Mouse (Mus musculus): ENCODE data around the gene Fntb.
"Not testable (repeated sequence)": the region's sequence is repeated elsewhere in the genome, so short reads cannot be mapped to it uniquely, and the experiment has no call there.

Fntb gene

DNA sequence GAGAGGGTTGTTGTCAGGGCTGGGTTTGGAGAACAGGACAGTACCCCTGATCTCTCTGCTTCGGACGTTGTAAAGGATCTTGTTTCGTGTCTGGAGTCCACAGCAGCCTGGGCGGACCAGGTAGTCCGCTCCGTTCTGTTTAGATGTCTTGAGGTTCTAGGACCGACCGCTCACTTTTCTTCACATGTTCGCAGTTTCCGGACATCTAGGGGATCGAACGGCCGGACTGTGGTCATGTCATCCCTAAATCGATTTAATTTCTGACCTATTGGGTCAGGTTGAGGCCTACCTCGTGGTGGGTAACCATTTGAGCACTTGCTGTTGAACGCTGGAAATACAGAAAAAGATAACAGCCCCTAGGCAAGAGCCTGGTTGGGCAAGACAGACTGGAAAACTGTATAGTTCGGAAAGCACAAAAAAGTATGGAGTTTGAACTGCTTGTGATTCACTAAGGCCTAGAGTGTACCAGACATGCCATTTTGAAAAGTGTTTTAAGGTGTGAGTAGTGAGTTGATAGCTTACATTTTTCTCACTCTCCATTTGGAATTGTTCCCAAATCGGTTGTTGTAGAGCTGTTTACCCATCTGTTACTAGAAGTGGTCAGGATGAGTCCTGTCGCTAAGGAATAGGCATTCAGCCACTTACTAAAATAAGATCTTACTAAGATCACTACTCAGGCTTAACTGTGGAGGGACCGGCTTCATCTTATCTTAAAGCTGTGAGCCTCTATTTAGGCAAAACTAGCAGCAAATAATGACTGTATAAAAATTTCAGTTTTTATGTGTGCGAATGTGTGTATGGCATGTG lies 72.7 kb downstream of the Fntb start:
- DNase-seq, result no peak

DNA sequence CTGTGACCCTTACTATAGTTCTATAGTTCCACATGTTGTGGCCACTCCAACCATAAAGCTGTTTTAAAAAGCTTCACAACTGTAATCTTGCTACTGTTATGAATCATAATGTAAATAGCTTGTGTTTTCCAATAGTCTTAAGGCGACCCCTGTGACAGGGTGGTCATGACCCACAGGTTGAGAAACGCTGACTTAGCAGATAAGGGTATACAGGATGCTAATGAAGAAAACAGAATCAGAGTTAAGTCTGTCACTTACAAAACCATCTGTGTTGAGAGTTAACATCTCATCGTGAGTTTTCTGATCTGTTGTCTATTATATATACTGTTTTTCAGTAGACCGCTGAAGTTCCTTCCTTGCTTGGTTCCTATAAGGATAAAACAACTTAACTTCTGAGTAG lies 73.9 kb downstream of the Fntb start:
- no peak for DNase-seq

DNA sequence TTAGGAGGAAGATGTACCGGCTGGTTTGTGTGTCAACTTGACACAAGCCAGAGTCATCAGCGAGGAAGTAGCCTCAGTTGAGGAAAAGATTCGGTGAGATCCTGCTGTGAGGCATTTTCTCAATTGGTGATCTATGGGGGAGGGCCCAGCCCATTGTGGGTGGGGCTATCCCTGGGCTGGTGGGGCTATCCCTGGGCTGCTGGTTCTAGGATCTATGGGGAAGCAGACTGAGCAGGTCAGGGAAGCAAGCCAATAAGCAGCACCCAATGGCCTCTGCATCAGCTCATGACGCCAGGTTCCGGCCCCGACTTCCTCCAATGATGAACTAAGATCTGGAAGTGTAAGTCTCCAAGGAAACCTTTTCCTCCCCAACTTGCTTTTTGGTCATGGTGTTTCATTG lies 74.7 kb downstream of the Fntb start:
- peak; percentile 49 for DNase-seq

DNA sequence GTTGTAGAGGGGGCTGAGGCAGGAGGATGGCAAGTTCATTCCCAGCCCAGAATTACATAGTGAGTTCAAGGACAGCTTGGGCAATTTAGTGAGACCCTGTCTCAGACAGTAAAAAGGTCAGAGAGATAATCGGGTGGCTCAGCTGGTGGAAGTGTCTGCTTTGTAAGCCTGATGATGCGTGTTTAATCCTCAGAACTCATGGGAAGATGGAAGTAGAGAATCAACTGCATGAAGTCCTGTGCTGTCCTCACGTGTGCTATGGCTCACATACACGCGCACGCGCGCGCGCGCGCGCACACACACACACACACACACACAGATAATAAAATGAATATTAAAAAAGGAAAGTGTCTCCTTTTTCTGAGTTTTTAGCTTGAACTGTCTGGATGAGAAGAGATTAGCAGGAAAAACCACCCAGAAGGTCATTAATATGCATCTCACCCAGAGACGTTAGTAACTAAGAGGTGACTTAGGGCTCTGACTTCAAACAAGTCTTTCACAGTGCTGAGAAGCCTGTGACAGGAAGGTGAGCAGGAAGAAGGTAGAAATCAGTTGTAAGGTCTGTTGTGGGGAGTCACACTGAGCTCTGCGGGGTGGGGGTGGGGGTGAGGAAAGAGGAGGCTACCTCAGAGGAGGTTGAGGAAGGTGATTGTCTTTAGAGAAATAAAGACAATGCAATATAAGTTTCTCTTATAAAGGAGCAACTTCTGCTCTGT lies 79.1 kb downstream of the Fntb start:
- no peak for DNase-seq

DNA sequence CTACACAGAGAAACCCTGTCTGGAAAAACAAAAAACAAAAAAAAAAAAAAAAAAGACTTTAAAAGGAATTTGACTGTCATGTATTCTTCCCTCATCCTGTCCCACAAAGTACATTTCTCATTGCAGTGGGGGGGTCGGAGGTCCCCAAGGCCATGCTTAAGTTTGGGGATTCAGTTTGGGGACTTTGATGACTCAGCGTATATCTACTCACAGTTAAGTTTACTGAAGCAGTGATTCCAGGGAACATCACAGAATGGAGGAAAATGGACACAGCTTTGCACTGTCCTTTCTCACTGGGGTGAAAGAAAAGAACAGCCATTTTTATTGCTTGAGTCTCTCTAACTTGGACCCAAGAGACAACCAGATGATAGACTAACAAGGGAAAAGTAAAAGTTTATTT lies 87.0 kb downstream of the Fntb start:
- DNase-seq, result no peak

DNA sequence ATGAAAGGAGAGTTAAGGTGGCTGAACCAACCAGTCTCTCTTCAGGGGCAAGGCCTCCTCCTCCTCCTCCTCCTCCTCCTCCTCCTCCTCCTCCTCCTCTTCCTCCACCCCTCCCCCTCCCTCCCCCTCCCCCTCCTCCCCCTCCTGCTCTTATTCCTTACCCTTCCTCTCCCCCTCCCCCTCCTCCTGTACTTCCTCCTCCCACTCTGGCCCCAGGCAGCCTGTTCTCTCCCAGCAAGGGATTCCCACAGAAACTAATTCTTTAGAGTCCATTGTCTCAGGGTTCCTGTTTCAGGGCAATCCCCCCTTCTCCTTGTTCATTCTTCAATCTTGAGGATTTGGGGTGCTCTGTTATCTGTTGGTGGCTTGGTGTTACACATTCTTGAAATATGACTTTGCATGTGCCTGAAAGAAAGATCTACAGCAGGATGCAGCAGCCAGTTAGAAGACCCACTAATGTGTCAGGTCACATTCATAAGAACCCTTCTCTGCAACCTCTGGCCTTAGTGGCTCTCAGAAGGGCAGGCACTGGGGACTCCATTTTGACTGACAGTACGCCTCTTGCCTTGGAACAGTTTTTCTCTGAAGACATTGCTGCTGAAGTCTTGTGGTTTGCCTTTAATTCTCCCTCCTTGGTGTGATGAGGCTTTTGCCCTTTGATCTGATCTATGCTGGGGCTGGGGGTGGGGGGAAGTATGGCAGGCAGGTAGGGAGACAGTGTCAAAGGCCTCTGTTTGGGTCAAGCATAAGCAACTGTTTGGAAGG lies 88.2 kb downstream of the Fntb start:
- DNase-seq, result no peak

DNA sequence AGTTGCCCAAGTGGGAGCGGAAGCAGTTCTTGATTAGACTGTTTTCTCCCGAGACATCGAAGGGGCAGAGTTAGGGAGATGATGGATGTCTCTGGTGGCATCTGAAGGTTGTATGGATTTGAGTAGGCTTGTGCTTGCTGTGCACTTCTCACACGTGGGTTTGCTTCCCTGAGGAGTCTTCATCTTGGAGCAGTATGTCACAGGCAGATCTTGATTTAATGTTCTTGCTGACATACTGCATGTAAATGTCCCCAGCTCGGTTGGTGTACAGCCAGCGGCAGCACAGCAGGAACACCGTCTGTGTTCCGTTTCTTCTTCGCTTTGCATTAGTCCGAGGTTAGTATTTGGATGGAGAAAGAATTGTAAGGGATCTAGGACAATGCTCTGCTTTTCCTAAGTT lies 91.7 kb downstream of the Fntb start:
- peak; percentile 68 for DNase-seq

DNA sequence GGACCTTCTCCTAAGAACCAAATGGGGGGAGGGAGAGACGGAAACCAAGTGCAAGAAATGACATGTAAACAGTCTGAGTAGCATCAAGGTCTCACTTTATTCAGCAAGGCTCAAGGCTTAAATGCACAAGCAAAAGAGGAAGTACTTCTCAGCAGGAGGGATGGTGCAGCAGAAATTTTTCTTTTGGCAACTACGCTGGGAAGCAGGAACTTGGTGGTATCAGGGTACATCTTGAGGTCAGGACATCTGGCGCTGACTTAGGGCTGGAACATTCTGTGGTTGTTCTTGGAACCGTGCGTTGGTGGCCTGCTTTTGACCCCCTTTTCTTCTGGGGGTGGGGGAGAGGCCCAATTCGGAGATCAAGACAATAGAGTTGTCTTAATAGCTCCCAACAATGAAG lies 93.4 kb downstream of the Fntb start:
- DNase-seq, result not testable (repeated sequence)

DNA sequence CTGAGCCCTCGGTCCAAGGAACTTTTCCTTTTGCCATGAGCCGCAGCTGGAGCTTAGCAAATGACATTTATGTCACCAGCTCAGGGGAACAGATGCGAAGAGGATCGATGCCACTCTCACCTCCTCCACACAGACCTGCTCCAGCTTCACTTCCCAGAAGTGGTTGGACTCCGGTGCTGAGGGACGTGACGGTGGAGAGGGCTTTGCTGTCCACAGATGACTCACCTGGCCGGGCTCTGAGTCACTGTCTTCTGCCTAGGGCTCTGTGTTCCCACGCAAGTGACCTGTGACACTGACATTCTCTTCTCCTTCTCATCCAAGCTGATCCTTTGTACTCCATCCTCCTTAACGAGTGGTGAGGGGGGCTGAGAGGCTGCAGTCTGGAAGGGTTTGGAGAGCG lies 98.3 kb downstream of the Fntb start:
- DNase-seq, result no peak

DNA sequence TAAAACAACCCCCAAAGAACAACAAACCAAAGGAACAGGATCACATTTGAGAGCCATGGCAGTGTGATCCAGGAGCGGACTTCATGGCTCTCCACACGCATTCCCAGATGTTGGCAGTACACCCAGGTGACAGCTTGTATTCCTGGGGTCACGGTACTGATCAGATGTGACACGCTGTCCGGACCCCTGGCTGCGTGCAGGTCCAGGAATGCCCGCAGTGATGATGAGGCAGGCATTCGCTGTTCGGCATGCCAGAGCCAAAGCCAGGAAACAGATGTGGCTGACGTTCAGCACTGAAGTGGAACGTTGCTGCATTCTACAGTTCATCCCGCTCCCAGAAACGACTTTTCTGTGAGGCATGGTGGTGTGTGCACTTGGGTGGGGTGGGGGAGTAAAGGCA lies 99.9 kb downstream of the Fntb start:
- no peak for DNase-seq

DNA sequence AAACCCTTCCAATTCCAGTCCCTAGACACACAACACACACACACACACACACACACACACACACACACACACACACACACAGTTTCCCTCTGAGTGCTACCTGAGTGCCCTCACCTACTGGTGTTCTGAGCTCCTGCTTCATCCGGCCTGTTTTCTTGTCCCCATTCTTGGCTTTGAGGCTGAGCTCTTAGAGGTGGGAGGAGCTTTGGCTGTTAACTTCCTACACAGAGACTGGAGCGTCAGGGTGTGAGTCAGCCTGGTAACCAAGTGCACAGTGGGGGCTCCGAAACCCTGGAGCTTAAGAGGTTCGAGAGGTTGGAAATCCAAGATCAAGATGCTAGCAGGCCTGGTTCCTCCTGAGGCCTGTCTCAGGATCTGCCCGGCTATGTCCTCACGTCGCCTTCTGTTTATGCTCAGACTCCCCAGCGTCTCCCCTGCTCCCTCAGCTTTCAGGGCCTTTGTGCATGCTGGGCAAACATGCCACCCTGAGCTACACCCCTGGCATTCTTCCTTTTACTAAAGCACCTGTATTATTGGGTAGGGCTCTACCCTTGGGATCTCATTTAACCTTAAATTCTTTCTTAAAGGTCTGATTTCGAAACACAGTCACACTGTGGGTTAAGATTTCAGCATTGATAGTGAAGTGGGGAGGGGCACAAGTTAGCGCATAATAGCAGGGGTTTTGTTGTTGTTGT lies 102.3 kb downstream of the Fntb start:
- peak; percentile 62 for DNase-seq

DNA sequence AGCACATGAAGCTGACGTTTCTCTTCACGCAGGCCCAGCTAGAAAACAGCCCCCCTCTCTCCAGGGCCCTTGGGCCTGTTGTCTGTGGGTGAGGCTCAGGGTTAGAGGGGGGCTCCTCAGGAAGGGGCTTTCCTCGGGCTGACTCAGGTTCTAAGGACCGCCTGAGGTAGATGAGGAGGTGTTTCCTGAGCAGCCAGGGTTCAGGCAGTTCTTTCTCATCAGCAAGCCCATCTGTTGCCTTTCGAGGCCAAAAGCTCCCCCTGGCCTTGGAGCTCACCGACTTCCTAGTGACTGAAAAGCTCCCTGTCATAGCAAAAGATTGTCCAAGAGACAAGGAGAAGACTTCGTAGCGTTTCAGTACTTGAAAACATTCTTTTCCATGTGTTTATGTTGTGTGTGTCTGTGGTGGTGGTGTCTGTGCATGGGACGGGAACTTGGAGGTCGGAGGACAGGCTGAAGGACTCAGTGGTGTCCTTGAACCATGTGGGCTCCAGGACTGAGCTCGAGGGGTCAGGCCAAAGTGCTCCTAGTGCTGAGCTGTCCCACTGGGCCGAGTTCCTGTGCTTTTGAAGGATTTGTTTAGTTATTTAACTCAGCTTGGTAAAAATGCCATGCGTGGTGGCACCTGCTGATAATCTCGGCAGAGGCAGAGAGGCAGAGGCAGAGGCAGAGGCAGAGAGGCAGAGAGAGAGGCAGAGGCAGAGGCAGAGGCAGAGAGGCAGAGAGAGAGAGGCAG lies 103.2 kb downstream of the Fntb start:
- peak; percentile 74 for DNase-seq

DNA sequence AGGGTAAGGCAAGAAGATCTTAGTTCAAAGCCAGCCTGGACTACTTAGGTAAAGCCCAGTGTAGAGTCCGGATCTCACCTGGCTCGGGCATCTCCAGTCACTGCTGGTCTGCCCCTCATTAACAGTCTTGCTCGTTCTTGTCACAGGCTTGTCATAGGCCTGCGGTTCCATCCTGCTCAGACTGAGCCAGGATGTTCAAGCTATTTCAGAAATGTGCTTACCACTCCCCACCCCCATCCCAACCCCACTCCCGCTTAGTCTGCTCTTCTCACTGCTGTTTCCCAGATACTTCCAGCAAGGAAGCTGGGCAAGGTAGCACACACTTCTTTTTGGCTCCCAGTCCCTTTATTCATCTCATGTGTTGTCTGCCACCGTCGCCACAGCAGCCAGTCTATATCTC lies 104.2 kb downstream of the Fntb start:
- no peak for DNase-seq

DNA sequence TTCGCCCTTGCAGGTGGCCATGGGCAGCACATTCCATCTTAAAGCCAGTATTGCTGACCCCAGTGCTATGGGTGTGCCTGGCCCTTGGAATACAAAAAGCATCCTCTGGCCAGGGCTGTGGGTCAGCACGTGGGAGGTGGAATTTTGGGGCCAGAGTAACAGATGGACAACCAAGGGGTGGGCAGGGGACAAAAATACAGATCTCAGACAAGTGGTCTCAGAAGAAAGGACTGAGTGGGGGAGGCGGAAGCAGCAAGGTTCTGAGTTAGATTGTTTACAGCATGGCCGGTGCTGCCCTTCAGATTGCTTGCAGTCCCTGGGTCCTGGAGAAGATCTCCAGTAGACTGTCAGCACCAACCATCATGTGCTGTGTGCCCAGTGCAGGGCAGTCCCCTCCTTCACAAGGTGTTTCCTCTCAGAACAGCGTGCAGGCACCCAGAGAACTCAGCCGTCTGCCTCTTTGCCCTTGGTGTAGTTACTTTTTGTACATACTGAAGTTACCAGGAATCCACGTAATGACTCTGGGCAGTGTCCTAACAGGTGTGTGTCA lies 107.5 kb downstream of the Fntb start:
- peak; percentile 40 for DNase-seq

DNA sequence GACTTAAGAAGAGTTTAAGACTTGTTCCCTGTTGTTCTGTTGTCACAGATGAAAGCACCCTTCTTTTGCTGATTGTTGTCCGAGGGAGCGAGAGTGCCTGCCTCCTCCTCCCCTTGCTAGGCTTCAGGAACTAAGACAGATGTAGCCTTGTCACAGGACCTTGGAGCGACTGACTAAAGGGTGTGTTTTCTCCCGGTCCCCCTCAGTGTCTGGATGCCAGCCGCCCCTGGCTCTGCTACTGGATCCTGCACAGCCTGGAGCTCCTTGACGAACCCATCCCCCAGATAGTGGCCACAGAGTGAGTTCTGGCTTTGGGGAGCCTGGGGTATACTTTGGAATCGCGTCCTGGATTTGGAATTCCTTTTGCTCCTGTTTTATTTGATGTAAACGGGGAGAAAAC lies 109.4 kb downstream of the Fntb start:
- DNase-seq, result no peak

DNA sequence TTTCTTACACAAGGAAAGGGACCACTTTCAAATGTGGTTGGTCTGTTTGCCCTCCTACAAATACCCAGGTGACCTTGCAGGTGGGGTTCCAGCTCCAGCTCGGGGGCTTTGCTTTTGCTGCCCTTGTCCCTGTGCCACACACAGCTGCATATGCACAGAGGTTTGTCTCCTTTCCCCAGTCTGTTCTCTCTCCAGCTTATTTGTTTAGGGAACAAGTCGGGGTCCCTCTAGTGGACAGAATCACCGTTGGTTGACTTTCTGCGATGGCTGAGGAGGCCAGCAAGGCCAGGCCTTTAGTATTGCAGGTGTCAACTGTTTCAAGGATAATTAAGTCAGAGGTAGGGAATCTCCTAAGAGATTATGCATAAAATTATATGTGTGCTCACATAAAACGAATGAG lies 113.9 kb downstream of the Fntb start:
- peak; percentile 72 for DNase-seq

DNA sequence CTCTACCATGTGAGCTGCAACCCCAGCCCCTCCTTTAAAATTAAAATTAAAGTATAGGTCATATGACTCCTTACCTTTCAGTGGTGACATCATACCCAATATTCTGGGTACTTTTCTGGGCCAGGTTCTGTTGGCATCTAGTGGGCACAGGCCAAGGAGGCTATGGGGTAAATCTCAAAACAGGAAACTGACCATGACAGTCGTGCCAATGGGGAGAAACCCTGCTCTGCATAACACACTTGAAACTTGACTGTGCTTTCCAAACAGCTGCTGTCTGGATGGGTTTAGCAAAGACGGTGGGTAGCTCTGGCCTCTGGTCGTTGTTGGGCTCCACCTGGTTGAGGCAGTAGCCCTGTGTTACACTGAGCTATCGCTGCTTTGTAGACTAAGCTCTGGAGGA lies 114.7 kb downstream of the Fntb start:
- DNase-seq, result no peak

DNA sequence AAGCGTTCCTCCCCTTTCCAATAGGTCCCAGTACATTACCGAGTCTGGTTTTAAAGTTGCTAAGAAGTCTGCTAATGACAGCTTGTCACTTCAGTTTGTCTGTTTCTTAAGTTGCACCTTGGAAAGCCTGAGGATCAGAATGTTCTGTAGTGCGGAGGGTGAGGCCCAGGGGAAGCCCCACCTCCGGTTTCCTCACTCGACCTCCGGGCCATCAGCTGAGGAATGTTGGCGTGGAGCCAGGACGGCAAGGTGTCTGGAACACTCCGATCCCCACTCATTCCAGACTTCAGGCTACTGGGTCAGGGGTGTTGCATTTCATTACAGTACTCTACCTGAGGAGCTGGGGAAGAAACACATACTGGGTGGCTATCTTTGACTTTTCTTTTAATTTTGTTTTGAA lies 118.4 kb downstream of the Fntb start:
- DNase-seq, result no peak

DNA sequence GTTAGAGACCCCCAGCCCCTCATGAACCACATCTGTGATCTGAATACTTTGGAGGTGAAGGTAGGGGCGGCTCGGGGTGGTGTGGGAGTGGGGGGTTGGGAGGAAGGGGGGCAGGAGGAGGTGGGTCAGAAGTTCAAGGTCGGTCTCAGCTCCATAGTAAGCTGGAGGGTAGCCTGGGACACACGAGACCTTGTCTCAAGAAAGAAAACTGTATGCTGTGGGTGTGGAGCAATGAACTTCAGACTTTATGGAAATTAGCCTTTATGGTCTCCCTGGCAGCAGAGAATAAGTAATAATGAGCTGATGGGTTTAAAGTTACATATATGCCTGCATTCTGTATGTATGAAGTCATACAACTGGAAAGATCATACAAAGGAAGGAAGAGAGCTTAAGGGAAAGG lies 119.7 kb downstream of the Fntb start:
- no peak for DNase-seq

DNA sequence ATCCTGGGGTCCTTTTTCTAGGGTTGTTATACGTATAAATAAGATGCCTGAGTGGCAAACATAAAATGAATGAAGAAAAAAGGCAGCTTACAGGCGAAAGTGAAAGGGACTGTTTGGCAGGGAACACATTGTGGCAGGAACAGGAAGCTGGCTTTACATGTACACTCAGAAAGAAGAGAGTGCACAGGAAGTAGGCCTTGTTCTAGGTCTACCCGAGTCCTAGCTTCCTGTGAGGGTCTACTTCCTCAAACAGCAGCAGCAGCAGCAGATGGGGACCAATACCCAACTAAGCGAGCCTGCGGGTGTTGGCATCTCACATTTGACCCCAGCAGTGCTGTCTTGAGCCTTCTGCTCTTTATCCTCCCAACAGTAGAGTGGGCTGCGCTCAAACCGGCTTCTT lies 121.4 kb downstream of the Fntb start:
- no peak for DNase-seq

DNA sequence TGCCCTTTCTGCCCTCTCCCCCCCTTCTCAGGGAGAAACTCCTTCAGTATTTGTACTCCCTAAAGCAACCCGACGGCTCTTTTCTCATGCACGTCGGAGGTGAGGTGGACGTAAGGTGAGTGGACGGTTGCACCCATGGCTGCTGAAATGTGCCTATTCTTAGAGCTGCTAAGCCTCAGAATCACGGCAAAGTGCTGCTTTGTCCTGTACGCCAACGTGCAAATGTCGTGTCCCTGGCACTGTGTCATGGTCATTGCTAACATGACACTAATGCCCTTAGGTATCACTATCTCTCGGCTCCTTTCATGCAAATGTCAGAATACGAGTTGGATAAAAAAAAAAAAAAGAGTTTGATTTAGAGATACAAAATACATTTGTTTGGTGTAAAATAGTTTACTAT lies 122.6 kb downstream of the Fntb start:
- DNase-seq, result no peak
